Mouse (Mus musculus) testis, adult 2 months (tissue): ENCODE measurements around the gene Gm12184.

Experiments
- CTCF ChIP-seq: fragments of 200-500 bp; IDR thresholded peaks from 2 replicates; pipeline ENCODE4 v1.5.1; 2012; ENCODE audit warnings: low read depth, mild to moderate bottlenecking, inconsistent platforms, low read length, moderate library complexity; ENCODE audit not compliant: control insufficient read depth, insufficient read depth, insufficient replicate concordance
- POLR2A ChIP-seq: fragments of 200-500 bp; IDR thresholded peaks from 2 replicates; pipeline ENCODE4 v1.6.1; 2012; ENCODE audit warnings: low read depth, mild to moderate bottlenecking, inconsistent platforms, low read length, moderate library complexity; ENCODE audit not compliant: control insufficient read depth

DNA sequence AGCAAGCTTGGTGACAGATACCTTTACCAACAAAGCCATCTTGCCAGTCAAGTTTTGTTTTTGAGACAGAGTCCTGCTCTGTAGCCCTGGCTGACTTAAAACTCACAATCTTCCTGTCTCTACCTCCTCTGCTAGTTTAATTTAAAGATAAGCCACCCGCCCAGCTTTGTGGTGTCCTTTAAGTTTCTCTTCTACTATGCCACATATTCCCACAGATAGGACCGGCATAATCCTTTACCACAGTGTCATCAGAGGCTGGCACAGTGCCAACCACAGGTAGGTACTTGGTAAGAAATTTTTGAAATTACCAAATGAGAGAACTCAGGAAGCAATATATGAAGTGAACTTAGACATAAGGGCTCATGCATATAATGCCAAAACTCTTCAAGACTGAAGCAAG is 16.3 kb downstream of the Gm12184 start:
- TF ChIP-seq CTCF, result no peak
- no peak for TF ChIP-seq POLR2A
